Mouse (Mus musculus) cortical plate, adult 2 months (tissue): ENCODE measurements around the gene Gm5737.

Experiments used
- CTCF ChIP-seq: fragments of 200-500 bp; IDR thresholded peaks from 2 replicates; pipeline ENCODE4 v1.5.1; 2011; ENCODE audit warnings: mild to moderate bottlenecking, control low read depth, low read length; ENCODE audit not compliant: insufficient read depth; ENCODE audit errors: extremely low read depth
- POLR2A ChIP-seq: fragments of 200-500 bp; IDR thresholded peaks from 2 replicates; pipeline ENCODE4 v1.6.1; 2011; ENCODE audit warnings: mild to moderate bottlenecking, low read length, control low read depth; ENCODE audit not compliant: insufficient read depth; ENCODE audit errors: extremely low read depth

DNA sequence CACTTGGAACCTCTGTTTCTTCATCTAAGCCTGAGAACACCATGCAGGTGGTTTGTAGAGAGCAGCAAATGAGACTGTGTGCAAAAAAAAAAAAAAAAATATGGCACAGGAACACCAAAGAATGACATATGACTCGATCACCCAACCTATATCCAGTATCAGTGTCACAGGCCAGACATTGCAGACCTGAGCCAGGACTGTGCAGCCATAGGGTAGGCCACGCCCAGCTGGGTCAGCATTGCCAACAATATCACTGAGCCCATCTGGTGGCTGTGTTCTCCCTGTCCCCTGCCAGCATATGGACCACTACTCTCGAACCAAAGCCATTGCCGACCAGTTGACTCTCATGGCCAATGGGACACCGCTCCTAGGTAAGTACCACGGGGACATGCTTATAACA lies 5.4 kb downstream of the Gm5737 start:
- TF ChIP-seq POLR2A, result no peak
- no peak for TF ChIP-seq CTCF
